Mouse (Mus musculus) MEL (cell line): ENCODE data around the gene Rgl1.

Source experiments
- CHD2 ChIP-seq: IDR thresholded peaks from 2 replicates; pipeline ENCODE4 v1.6.1; 2011; ENCODE audit warnings: low read length, improper control_type of control experiment
- CTCF ChIP-seq, 3 experiments: IDR thresholded peaks in 2 of 3; conservative IDR thresholded peaks in 1 of 3; 2 replicates each; pipeline ENCODE4 v1.5.1; 2011 to 2012; ENCODE audit warnings: low read length in 3 of 3, low read depth in 2 of 3, mild to moderate bottlenecking in 2 of 3, improper control_type of control experiment in 1 of 3, inconsistent platforms in 1 of 3, mixed read lengths in 1 of 3, moderate library complexity in 1 of 3; ENCODE audit not compliant: control insufficient read depth in 1 of 3, insufficient read depth in 1 of 3, poor library complexity in 1 of 3, severe bottlenecking in 1 of 3
- EP300 ChIP-seq, 2 experiments: IDR thresholded peaks; 2 replicates each; pipeline ENCODE4 v1.6.1; 2011; ENCODE audit warnings: improper control_type of control experiment in 2 of 2, low read length in 2 of 2, low read depth in 1 of 2, mild to moderate bottlenecking in 1 of 2
- TCF12 ChIP-seq: IDR thresholded peaks from 2 replicates; pipeline ENCODE4 v1.6.1; 2014; ENCODE audit warnings: low read depth, mild to moderate bottlenecking, inconsistent platforms, low read length, improper control_type of control experiment, moderate library complexity

DNA sequence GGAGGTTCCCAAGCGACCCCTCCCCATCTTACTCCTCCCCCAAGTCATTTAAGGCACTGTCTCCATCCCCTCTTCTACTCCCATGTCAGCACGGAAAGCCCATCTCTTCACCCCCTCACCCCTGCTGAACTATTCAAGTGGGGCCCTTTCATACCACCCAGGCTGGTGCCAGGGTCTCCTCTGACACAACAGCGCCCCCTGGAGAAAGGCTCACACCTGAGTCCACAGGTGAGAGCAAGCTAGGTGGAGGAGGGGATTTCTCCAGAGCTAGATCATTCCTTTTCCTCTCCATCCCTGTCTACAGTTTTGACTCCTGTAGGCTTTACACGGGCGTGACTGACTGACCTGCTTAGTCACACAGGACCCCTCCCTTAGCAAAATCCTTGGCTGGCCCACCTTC is 87.7 kb downstream of the Rgl1 start:
- TF ChIP-seq TCF12 = no peak
- no peak for TF ChIP-seq EP300 (IDR thresholded peaks at IDR 0.05; ENCODE audit: low read depth in 1 of 2, low read length in 2 of 2)
- TF ChIP-seq CHD2 = no peak
- peak; percentile 44 to 71 (median 61); a peak in 5 of 6 replicates for TF ChIP-seq CTCF (IDR thresholded peaks at IDR 0.05 in 2 of 3, conservative IDR thresholded peaks at IDR 0.05 in 1 of 3; ENCODE audit: control insufficient read depth in 1 of 3, insufficient read depth in 1 of 3, low read depth in 2 of 3, low read length in 3 of 3, poor library complexity in 1 of 3, severe bottlenecking in 1 of 3)
